Mouse (Mus musculus) embryo, embryonic 11.5 days (tissue): Measurements from ENCODE around the gene Abca12.

Experiments
- DNase-seq: peaks from one replicate; pipeline ENCODE4 v3.0.0-alpha.2; 2012; ENCODE audit warnings: low read depth, low spot score

The Abca12 gene

GRCm38 (mm10) chr1:71414810-71415209 is at the start of gene Abca12:
Abca12 (minus strand) TSS chr1:71414910.
- DNase-seq, result no peak

- DNase-seq, result no peak
Measured at GRCm38 (mm10) chr1:71457961-71458360, 43.3 kb upstream of the Abca12 start.

- no peak for DNase-seq
Measured at GRCm38 (mm10) chr1:71447424-71447823, 32.7 kb upstream of the Abca12 start.

GRCm38 (mm10) chr1:71421741-71422333 is 7.1 kb upstream of the Abca12 start:
- no peak for DNase-seq

- DNase-seq, result no peak
Measured at GRCm38 (mm10) chr1:71418467-71418866, 3.8 kb upstream of the Abca12 start.

GRCm38 (mm10) chr1:71417951-71418350 is 3.2 kb upstream of the Abca12 start:
- DNase-seq, result no peak

- no peak for DNase-seq
Measured at GRCm38 (mm10) chr1:71414084-71414483, 626 bp downstream of the Abca12 start.

- no peak for DNase-seq
Measured at GRCm38 (mm10) chr1:71413114-71413513, 1.6 kb downstream of the Abca12 start.

- DNase-seq, result no peak
Measured at GRCm38 (mm10) chr1:71407711-71408110, 7.0 kb downstream of the Abca12 start.

- no peak for DNase-seq
Measured at GRCm38 (mm10) chr1:71397635-71398034, 17.1 kb downstream of the Abca12 start.

- DNase-seq, result no peak
Measured at GRCm38 (mm10) chr1:71396105-71396504, 18.6 kb downstream of the Abca12 start.

GRCm38 (mm10) chr1:71394177-71394576 is 20.5 kb downstream of the Abca12 start:
- no peak for DNase-seq

GRCm38 (mm10) chr1:71393489-71393888 is 21.2 kb downstream of the Abca12 start:
- no peak for DNase-seq

- DNase-seq, result no peak
Measured at GRCm38 (mm10) chr1:71392463-71392862, 22.2 kb downstream of the Abca12 start.

GRCm38 (mm10) chr1:71386593-71386992 is 28.1 kb downstream of the Abca12 start:
- DNase-seq, result no peak

- DNase-seq, result no peak
Measured at GRCm38 (mm10) chr1:71384098-71384497, 30.6 kb downstream of the Abca12 start.

- no peak for DNase-seq
Measured at GRCm38 (mm10) chr1:71373090-71373489, 41.6 kb downstream of the Abca12 start.

- DNase-seq, result no peak
Measured at GRCm38 (mm10) chr1:71370266-71370665, 44.4 kb downstream of the Abca12 start.

GRCm38 (mm10) chr1:71367770-71368169 is 46.9 kb downstream of the Abca12 start:
- no peak for DNase-seq

GRCm38 (mm10) chr1:71342861-71343554 is 71.7 kb downstream of the Abca12 start:
- no peak for DNase-seq

GRCm38 (mm10) chr1:71342261-71342594 is 72.5 kb downstream of the Abca12 start:
- DNase-seq, result no peak

GRCm38 (mm10) chr1:71341370-71342260 is 73.1 kb downstream of the Abca12 start:
- no peak for DNase-seq
